Mouse (Mus musculus) midbrain, embryonic 12.5 days (tissue): ENCODE results near the gene Ccnf. TPM values are rescaled to one million over a fixed set of nuclear protein-coding genes. Genes with fewer than 3 reads are reported as not detected.

Source experiments
- ATAC-seq: fragments of 200-750 bp; cut with Nextera tagmentation; 2 replicates; pipeline ENCODE4 v1.8.0; 2017; ENCODE audit warnings: low read depth, moderate TSS enrichment, moderate library complexity; ENCODE audit not compliant: low FRiP score
- H3K27ac ChIP-seq: fragments of 300-500 bp; sonication (generic); replicated peaks from 2 replicates; pipeline ENCODE4 v1.5.1; 2016; ENCODE audit warnings: mild to moderate bottlenecking
- H3K27me3 ChIP-seq: fragments of 300-500 bp; sonication (generic); 2 replicates; pipeline ENCODE4 v1.6.1; 2016; ENCODE audit warnings: mild to moderate bottlenecking
- H3K36me3 ChIP-seq: fragments of 300-500 bp; sonication (generic); 2 replicates; pipeline ENCODE4 v1.6.1; 2016
- H3K4me1 ChIP-seq: fragments of 300-500 bp; sonication (generic); 2 replicates; pipeline ENCODE4 v1.6.1; 2016
- H3K4me2 ChIP-seq: fragments of 300-500 bp; sonication (generic); replicated peaks from 2 replicates; pipeline ENCODE4 v1.6.1; 2016; ENCODE audit warnings: mild to moderate bottlenecking, moderate library complexity
- H3K4me3 ChIP-seq: fragments of 300-500 bp; sonication (generic); 2 replicates; pipeline ENCODE4 v1.5.1; 2016; ENCODE audit warnings: mild to moderate bottlenecking
- H3K9ac ChIP-seq: fragments of 300-500 bp; sonication (generic); replicated peaks from 2 replicates; pipeline ENCODE4 v1.6.1; 2016; ENCODE audit warnings: mild to moderate bottlenecking, moderate library complexity
- H3K9me3 ChIP-seq: fragments of 300-500 bp; sonication (generic); 2 replicates; pipeline ENCODE4 v1.6.1; 2016; ENCODE audit warnings: mild to moderate bottlenecking
- WGBS: fragments of 180-500 bp; shearing (Covaris S2); methylation state at CpG from one replicate; pipeline ENCODE4 v1.1.7; 2016; 5-methylcytosine and 5-hydroxymethylcytosine counted together
- polyA plus RNA-seq: library from polyadenylated mRNA; unstranded; fragments of >200 nt; fragmentation: Nextera tagmentation; extraction: Ambion mirVana; gene quantifications from 2 replicates; pipeline ENCODE4 v1.2.1, GENCODE M21; 2016

Gene Ccnf
- polyA plus RNA-seq, 1 experiment from 2014 or later: 77.3 TPM

DNA sequence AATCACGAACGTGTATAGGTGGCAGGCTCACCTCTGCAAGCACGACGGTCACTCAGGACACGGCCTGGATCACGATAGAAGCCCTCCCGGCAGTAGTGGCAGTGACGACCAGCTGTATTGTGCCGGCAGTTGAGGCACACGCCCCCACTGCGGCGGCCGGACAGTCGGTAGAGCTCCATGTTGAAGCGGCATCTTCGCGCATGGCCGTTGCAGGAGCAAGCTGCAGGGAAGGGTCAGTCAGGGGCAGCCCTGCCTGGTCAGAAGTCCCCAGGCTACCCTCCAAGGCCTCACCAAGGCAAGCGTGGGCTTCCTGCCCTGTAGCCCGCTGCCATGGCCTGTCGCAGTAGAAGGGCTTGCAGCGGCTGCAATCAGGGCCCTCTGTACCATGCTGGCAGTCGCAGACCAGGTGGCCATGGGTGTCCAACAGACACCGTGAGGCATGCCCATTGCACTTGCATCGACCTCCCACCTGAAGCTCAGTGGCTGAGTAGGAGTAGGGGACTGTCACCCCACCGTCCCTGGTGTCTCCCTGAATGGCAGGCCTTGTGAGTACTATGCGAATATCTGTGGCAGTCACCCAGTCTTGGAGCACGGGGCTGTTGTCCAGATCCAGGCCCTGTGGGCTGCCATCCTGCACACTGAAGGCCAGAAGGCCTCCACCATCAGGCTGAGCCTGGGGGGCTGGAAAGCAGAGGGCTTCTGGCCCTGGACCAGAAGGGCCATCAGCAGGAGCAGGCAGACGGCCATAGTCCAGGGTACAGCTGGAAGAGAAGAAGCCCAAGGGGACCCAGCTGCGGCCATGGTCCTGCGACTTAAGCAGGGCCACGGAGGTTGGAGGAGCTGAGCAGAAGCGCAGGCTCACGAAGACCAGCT is 43.3 kb downstream of the Ccnf start:
- H3K4me2 ChIP-seq: peak overlapping the region; percentile 91
- no peaks in the 10 kb centered on the region for H3K36me3 ChIP-seq
- no peaks in the 10 kb centered on the region for H3K9me3 ChIP-seq
- no peak overlapping the region; the same call in 1 of the 2 replicates for H3K27ac ChIP-seq
- H3K27me3 ChIP-seq: peaks cover 58% of the 10 kb centered on the region
- no peak for ATAC-seq
- H3K9ac ChIP-seq: peak overlapping the region; percentile 79; the same call in 1 of the 2 replicates
- peak overlapping the region; percentile 52 for H3K4me3 ChIP-seq
- WGBS: 59% methylated on average over 34 of the region's 34 CpGs
- H3K4me1 ChIP-seq: peaks cover 90% of the 10 kb centered on the region

DNA sequence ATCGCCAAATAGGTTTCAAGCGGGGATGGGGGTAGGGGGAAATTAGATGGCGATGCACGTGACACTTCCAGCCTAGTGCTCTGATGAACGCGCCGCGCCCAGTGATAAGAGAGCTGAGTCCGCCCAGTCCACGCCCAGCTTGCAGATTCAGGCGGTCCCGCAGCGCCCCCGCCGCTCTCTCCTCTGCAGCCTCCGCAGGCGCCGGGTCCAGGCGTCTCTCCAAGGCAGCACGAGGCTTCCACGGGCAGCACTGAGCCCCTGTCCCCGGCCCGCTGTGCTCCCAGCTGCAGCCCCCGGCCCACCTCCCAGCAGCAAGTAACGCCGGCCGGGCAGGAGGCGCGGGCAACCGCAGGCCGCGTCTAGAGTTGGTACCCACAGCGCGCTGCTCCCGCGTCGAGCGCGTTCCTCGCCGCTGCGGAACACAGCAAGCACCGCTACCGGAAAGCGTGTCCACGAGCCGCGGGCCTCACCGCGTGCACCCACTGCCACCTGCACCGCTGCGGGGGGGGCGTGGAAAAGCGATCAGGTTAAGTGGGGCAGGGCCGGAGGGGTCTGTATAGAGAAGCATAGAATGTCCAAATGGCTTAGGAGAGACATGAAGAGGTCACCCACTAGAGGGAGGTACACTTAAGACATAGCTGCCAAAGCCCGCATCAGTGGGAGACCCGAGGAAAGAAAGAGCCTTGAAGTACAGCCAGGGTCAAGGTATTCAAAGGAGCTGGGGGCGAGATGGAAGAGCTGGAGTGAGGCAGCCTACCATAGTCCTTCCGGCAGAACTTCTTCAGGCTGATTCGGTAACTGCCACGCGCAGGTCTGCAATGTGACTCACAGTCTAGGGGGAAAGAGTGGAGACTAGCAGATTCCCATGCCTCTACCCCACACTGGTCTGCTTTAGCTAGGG is 44.6 kb downstream of the Ccnf start:
- no peaks in the 10 kb centered on the region for H3K9me3 ChIP-seq
- H3K4me1 ChIP-seq: peaks cover 90% of the 10 kb centered on the region
- peak overlapping the region; percentile 71 for H3K4me3 ChIP-seq
- H3K9ac ChIP-seq: peak overlapping the region; percentile 70
- peak; percentile 19 for ATAC-seq
- H3K27me3 ChIP-seq: peaks cover 52% of the 10 kb centered on the region
- H3K27ac ChIP-seq: peak overlapping the region; percentile 49
- H3K4me2 ChIP-seq: peak overlapping the region; percentile 86
- no peaks in the 10 kb centered on the region for H3K36me3 ChIP-seq
- 5% methylated on average over 62 of the region's 62 CpGs for WGBS

DNA sequence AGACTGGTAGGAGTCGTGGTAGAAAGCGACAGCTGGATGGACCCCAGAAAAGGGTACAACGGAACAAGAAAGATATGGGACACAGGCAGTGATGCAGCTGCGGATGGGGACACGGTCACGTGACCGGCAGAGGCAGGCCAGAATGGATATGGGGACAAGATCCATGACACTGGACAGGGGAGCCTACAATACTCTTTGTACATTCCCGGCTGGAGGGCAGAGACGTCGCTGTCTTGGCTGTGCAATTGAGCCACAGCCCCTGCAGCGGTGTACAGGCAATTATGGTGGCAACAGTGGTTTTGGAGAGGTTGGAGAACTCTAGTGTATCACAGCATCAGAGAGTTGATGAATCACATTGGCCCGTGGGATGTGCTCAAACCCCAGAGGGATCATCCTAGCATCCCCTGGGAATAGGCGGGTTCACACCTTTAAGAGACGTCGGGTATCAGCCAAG is 45.3 kb downstream of the Ccnf start:
- no peaks in the 10 kb centered on the region for H3K36me3 ChIP-seq
- peaks cover 82% of the 10 kb centered on the region for H3K4me1 ChIP-seq
- H3K4me3 ChIP-seq: peak overlapping the region; percentile 71
- no peaks in the 10 kb centered on the region for H3K9me3 ChIP-seq
- ATAC-seq: peak; percentile 17
- 8% methylated on average over 15 of the region's 15 CpGs for WGBS
- H3K9ac ChIP-seq: peak overlapping the region; percentile 70
- H3K4me2 ChIP-seq: peak overlapping the region; percentile 86
- peak overlapping the region; percentile 74 for H3K27ac ChIP-seq
- H3K27me3 ChIP-seq: peaks cover 47% of the 10 kb centered on the region

DNA sequence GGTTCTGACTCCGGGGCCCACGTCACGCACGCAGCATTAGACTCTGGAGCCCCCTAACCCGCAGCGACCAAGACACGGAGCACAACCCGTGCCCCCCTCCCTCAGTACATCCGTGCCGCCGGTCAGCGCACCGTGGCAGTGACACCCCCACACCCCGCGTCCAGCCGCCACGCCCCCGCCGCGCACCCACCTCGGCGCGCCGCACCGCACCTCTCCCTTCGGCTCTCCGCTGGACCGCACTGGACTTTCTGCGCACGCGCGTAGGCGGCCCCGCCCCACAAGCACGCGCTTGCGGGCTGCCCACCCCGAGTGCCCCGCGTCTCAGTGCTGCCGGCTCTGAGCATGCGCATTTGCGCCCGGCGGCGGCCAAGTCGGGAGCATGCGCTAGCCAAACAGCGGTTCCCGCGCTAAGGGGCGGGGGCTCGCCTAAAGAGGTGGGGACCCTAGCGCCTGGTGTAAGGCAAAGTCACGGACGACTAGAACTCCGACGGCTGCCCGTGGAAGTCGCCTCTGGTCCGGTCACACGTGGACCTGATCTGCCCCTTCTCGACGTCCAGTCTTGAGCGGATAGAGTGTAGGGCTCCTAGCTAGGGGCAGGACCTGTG is 45.9 kb downstream of the Ccnf start, which contains the start of gene Tbc1d24:
Gene Tbc1d24, minus strand, starts transcription at position 279 of the 605 bp plus-strand sequence.
- Histone ChIP-seq H3K9ac (peak within 1 kb of the TSS; percentile 70), H3K4me2 (peak within 1 kb of the TSS; percentile 86), H3K27ac (peak within 1 kb of the TSS; percentile 74), H3K36me3 (no peaks in the 10 kb centered on the region), H3K4me1 (peaks cover 77% of the 10 kb centered on the region), H3K27me3 (peaks cover 41% of the 10 kb centered on the region), H3K4me3 (peak within 1 kb of the TSS; percentile 71), H3K9me3 (no peaks in the 10 kb centered on the region)
- under 1% methylated on average over 65 of the region's 65 CpGs for WGBS
- peak; percentile 65 for ATAC-seq

DNA sequence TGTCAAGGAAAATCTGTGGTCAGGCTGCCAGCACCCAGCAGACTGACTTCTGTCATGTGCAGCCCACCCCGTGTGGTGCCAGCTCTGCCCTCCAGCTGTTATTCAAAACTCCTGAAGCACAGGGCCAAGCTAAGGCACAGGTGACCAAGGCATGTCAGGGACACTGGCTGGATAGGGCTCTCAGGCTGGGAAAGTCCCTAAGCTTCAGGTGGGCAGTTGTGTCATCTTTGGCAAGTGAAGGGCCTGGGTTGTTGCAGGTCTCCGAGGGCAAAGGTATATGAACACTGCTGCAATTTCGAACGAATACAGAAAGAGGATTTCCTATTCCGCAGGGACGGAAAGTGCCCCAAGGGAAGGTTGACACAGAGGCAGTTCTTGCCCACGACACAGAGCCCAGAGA is 46.4 kb downstream of the Ccnf start:
- H3K27ac ChIP-seq: no peak overlapping the region; the same call in 1 of the 2 replicates
- peak overlapping the region; percentile 86 for H3K4me2 ChIP-seq
- H3K9ac ChIP-seq: peak overlapping the region; percentile 70
- peaks cover 36% of the 10 kb centered on the region for H3K27me3 ChIP-seq
- 14% methylated on average over 7 of the region's 7 CpGs for WGBS
- H3K9me3 ChIP-seq: no peaks in the 10 kb centered on the region
- no peak for ATAC-seq
- H3K36me3 ChIP-seq: no peaks in the 10 kb centered on the region
- peaks cover 72% of the 10 kb centered on the region for H3K4me1 ChIP-seq
- peak overlapping the region; percentile 71 for H3K4me3 ChIP-seq

DNA sequence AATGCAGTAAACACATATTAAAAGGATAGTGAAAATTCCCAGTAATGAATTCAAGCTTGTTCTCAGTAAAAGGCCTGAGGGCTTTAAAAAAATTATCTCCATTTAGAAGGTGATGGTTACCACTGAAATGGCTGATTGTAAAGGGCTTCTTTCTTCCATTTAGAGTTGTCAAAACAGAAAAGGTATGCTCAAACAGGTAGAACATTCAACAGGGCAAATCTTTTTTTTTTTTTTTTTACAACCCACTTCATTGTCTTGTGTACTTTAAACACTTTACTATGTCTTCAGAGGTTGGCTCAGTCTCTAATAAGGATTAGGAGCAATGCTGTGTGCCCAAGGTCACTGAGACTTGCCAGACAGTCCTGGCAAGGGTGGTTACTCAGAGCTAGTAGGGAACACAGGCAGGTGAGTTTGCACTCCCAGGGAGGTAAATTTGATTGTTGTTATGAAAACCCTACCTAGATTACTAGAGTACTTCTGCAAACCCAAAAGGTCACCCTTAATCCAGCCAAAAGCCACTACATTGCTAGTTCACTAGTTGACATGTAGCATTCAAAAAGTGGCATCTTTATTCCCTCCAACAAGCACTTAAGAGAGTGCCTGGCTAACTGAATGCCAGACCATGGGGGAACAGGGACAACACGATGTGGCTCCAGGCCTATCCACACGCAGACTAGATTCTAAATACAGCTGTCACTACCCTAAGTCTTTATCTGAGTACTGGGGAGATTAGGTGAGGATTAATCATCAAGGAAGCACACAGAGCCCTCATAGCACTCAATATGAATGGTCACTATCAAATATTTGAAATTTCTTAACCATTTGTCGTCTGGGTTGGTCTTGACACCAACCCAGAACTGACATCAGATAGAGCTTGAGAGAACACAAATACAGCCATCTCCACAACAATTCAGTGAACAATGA is 47.4 kb downstream of the Ccnf start:
- peak overlapping the region; percentile 71 for H3K4me3 ChIP-seq
- H3K27me3 ChIP-seq: peaks cover 32% of the 10 kb centered on the region
- peak overlapping the region; percentile 86 for H3K4me2 ChIP-seq
- H3K4me1 ChIP-seq: peaks cover 62% of the 10 kb centered on the region
- H3K9ac ChIP-seq: no peak overlapping the region
- no peak overlapping the region for H3K27ac ChIP-seq
- no peaks in the 10 kb centered on the region for H3K36me3 ChIP-seq
- no peaks in the 10 kb centered on the region for H3K9me3 ChIP-seq
- WGBS: 69% methylated on average over 3 of the region's 3 CpGs
- no peak for ATAC-seq

DNA sequence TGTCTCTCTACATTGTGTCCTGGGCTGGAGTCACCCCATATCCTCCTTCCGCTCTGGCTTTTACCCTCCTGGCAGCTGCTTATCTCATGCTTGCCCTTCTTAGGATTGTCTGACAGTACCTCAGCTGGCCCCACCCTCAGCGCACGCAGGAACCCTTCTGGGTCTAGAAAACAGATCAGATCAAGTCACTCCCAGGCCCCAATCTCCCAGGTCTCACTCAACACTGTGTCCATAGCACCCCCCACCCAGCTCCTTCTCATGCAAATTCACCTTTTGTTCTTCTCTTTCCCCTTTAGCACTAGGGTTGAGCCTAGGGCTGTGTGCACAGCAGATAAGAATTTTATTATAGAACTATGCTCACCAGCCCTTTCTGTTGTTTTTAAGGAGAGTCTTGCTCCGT is 48.2 kb downstream of the Ccnf start:
- peaks cover 54% of the 10 kb centered on the region for H3K4me1 ChIP-seq
- H3K27ac ChIP-seq: peak overlapping the region; percentile 52
- H3K27me3 ChIP-seq: peaks cover 23% of the 10 kb centered on the region
- H3K9ac ChIP-seq: 0 out of 2 replicates have a peak overlapping the region, but pooled peaks have one; percentile 20
- H3K36me3 ChIP-seq: no peaks in the 10 kb centered on the region
- H3K4me3 ChIP-seq: 0 out of 2 replicates have a peak overlapping the region, but pooled peaks have one; percentile 15
- ATAC-seq: no peak
- WGBS: 44% methylated on average over 4 of the region's 4 CpGs
- H3K4me2 ChIP-seq: peak overlapping the region; percentile 30
- no peaks in the 10 kb centered on the region for H3K9me3 ChIP-seq

DNA sequence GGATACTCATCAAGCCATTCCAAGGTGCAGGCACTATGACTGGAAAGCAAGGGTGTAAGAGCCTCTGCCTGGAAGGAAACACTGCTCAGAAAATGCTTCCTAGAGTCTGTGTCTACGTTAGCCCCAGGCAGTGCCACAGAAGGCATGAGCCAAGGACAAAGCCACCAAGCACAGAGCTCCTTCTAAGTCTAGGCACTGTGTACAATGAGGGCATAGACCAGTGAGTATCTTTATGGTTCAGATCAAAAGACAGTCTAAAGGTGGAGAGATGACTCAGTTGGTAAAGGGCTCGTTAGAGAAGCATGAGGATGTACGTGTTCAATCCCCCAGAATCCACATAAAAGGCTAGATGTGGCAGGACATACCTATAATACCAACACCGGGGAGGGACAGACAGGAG is 50.2 kb downstream of the Ccnf start:
- no peaks in the 10 kb centered on the region for H3K9me3 ChIP-seq
- H3K36me3 ChIP-seq: no peaks in the 10 kb centered on the region
- H3K27me3 ChIP-seq: peaks cover 4% of the 10 kb centered on the region
- no peak for ATAC-seq
- H3K4me2 ChIP-seq: no peak overlapping the region
- WGBS: 83% methylated on average over 4 of the region's 4 CpGs
- H3K27ac ChIP-seq: no peak overlapping the region
- no peak overlapping the region for H3K4me3 ChIP-seq
- H3K4me1 ChIP-seq: peaks cover 34% of the 10 kb centered on the region
- no peak overlapping the region for H3K9ac ChIP-seq

DNA sequence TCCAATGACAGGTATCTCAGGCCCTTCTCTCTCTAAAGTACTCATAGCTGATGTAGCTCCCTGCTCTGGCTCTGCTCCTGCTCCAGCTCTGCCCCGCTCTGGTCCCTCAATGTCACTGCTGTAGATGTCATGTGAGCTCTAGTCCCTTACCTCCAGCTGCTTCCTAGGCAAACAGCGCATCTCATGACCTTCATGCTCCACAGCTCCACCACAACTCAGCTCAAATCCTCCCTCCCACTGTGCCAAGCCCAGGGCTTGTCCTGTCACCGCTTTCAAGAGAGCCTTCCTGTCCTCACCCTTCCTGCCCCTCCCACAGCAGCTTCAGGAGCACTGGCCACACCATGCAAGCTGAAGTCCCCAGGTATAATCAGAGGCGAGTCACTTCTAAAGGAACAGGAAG is 51.5 kb downstream of the Ccnf start:
- WGBS: 66% methylated on average over 4 of the region's 4 CpGs
- no peaks in the 10 kb centered on the region for H3K36me3 ChIP-seq
- no peak overlapping the region for H3K4me3 ChIP-seq
- no peak overlapping the region for H3K4me2 ChIP-seq
- ATAC-seq: no peak
- H3K27ac ChIP-seq: no peak overlapping the region
- H3K9ac ChIP-seq: no peak overlapping the region
- peaks cover 23% of the 10 kb centered on the region for H3K4me1 ChIP-seq
- H3K9me3 ChIP-seq: no peaks in the 10 kb centered on the region
- H3K27me3 ChIP-seq: no peaks in the 10 kb centered on the region

DNA sequence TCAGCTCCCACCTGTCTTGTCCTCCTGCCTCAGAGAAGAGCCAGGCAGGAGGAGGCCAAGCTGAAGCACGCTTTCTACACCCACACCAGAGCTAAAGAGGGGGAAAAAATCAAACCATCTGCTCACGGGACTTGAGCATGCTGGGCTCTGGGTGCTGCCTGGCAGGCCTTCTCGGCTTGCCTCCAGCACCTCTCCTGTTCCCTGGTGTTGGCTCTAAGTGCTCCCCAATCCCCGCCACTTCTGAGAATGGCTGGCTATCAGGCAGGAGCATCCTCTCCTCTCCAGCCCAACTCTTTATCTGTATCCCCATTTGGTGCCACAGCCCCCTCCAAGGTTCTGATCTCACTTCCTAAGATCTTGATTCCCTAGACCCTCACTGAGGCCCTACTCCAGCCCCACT is 52.0 kb downstream of the Ccnf start:
- Histone ChIP-seq H3K27ac (no peak overlapping the region), H3K27me3 (no peaks in the 10 kb centered on the region), H3K9ac (no peak overlapping the region; the same call in 1 of the 2 replicates), H3K4me3 (no peak overlapping the region), H3K4me1 (peaks cover 18% of the 10 kb centered on the region), H3K9me3 (no peaks in the 10 kb centered on the region), H3K4me2 (no peak overlapping the region), H3K36me3 (no peaks in the 10 kb centered on the region)
- no peak for ATAC-seq
- 76% methylated on average over 4 of the region's 4 CpGs for WGBS
